Mouse (Mus musculus): ENCODE data around the gene Madcam1.

Gene Madcam1

GRCm38 (mm10) chr10:79664131-79664665 is at the start of gene Madcam1:
Gene Madcam1 (plus strand): TSS chr10:79664559.
- DNase-seq (ENCODE audit: extremely low read depth, low read depth): no peak

- DNase-seq (ENCODE audit: extremely low read depth, low read depth): no peak
These were observed 48.5 kb upstream of the Madcam1 start for GRCm38 (mm10) chr10:79615860-79616259.

- no peak for DNase-seq (ENCODE audit: extremely low read depth, low read depth)
These were observed 48.0 kb upstream of the Madcam1 start for GRCm38 (mm10) chr10:79616376-79616775.

- no peak for DNase-seq (ENCODE audit: extremely low read depth, low read depth)
These were observed 40.4 kb upstream of the Madcam1 start for GRCm38 (mm10) chr10:79623950-79624349.

GRCm38 (mm10) chr10:79625398-79625797 is 39.0 kb upstream of the Madcam1 start:
- no peak for DNase-seq (ENCODE audit: extremely low read depth, low read depth)

GRCm38 (mm10) chr10:79626156-79626555 is 38.2 kb upstream of the Madcam1 start:
- no peak for DNase-seq (ENCODE audit: extremely low read depth, low read depth)

GRCm38 (mm10) chr10:79628377-79628776 is 36.0 kb upstream of the Madcam1 start:
- DNase-seq (ENCODE audit: extremely low read depth, low read depth): no peak

- DNase-seq (ENCODE audit: extremely low read depth, low read depth): no peak
These were observed 32.9 kb upstream of the Madcam1 start for GRCm38 (mm10) chr10:79631432-79631831.

GRCm38 (mm10) chr10:79633006-79633777 is 31.2 kb upstream of the Madcam1 start:
- no peak for DNase-seq (ENCODE audit: extremely low read depth, low read depth)

GRCm38 (mm10) chr10:79636287-79636686 is 28.1 kb upstream of the Madcam1 start:
- DNase-seq (ENCODE audit: extremely low read depth, low read depth): no peak

GRCm38 (mm10) chr10:79637128-79638110 is 26.9 kb upstream of the Madcam1 start, which contains the start of gene Shc2:
Gene Shc2 (minus strand): TSS chr10:79637918.
- no peak for DNase-seq (ENCODE audit: extremely low read depth, low read depth)

GRCm38 (mm10) chr10:79638486-79639204 is 25.7 kb upstream of the Madcam1 start:
- DNase-seq (ENCODE audit: extremely low read depth, low read depth): no peak

- DNase-seq (ENCODE audit: extremely low read depth, low read depth): no peak
These were observed 18.6 kb upstream of the Madcam1 start, which contains the start of gene Odf3l2 for GRCm38 (mm10) chr10:79645711-79646110. Gene Odf3l2 (minus strand): TSS chr10:79645738.

- DNase-seq (ENCODE audit: extremely low read depth, low read depth): no peak
These were observed 15.1 kb upstream of the Madcam1 start for GRCm38 (mm10) chr10:79649070-79649751.

- DNase-seq (ENCODE audit: extremely low read depth, low read depth): no peak
These were observed 11.6 kb upstream of the Madcam1 start for GRCm38 (mm10) chr10:79652789-79653188.

GRCm38 (mm10) chr10:79654946-79655395 is 9.4 kb upstream of the Madcam1 start:
- DNase-seq (ENCODE audit: extremely low read depth, low read depth): no peak

- no peak for DNase-seq (ENCODE audit: extremely low read depth, low read depth)
These were observed 5.5 kb upstream of the Madcam1 start for GRCm38 (mm10) chr10:79658829-79659228.

GRCm38 (mm10) chr10:79660298-79660697 is 4.1 kb upstream of the Madcam1 start:
- no peak for DNase-seq (ENCODE audit: extremely low read depth, low read depth)

- DNase-seq (ENCODE audit: extremely low read depth, low read depth): no peak
These were observed 2.5 kb upstream of the Madcam1 start for GRCm38 (mm10) chr10:79661861-79662260.

GRCm38 (mm10) chr10:79665051-79665450 is 692 bp downstream of the Madcam1 start:
- no peak for DNase-seq (ENCODE audit: extremely low read depth, low read depth)

Measured in MEL-GATA-1-ER (cell line).